Mouse (Mus musculus) hindbrain, embryonic 15.5 days (tissue): ENCODE data around the gene Rsrp1. TPM values are rescaled to one million over a fixed set of nuclear protein-coding genes. Genes with fewer than 3 reads are reported as not detected.

ENCODE experiments used
- ATAC-seq: fragments of 200-750 bp; cut with Nextera tagmentation; 2 replicates; pipeline ENCODE4 v1.8.0; 2017; ENCODE audit warnings: low read depth, moderate number of reproducible peaks, moderate TSS enrichment; ENCODE audit not compliant: low FRiP score
- H3K27ac ChIP-seq: fragments of 300-500 bp; sonication (generic); replicated peaks from 2 replicates; pipeline ENCODE4 v1.5.1; 2015; ENCODE audit warnings: mild to moderate bottlenecking, inconsistent platforms
- H3K27me3 ChIP-seq: fragments of 300-500 bp; sonication (generic); 2 replicates; pipeline ENCODE4 v1.6.1; 2015; ENCODE audit warnings: control low read depth, inconsistent platforms
- H3K36me3 ChIP-seq: fragments of 300-500 bp; sonication (generic); 2 replicates; pipeline ENCODE4 v1.6.1; 2015; ENCODE audit warnings: control low read depth, inconsistent platforms
- H3K4me1 ChIP-seq: fragments of 300-500 bp; sonication (generic); replicated peaks from 2 replicates; pipeline ENCODE4 v1.6.1; 2015; ENCODE audit warnings: control low read depth, inconsistent platforms
- H3K4me2 ChIP-seq: fragments of 300-500 bp; sonication (generic); 2 replicates; pipeline ENCODE4 v1.6.1; 2015; ENCODE audit warnings: moderate library complexity, mild to moderate bottlenecking, inconsistent platforms
- H3K4me3 ChIP-seq: fragments of 300-500 bp; sonication (generic); 2 replicates; pipeline ENCODE4 v1.5.1; 2015; ENCODE audit warnings: mild to moderate bottlenecking, inconsistent platforms
- H3K9ac ChIP-seq: fragments of 300-500 bp; sonication (generic); 2 replicates; pipeline ENCODE4 v1.6.1; 2015; ENCODE audit warnings: inconsistent platforms
- H3K9me3 ChIP-seq: fragments of 300-500 bp; sonication (generic); 2 replicates; pipeline ENCODE4 v1.6.1; 2016; ENCODE audit warnings: control low read depth, inconsistent platforms
- WGBS: fragments of 180-500 bp; shearing (Covaris S2); methylation state at CpG from one replicate; pipeline ENCODE4 v1.1.7; 2015; 5-methylcytosine and 5-hydroxymethylcytosine counted together
- polyA plus RNA-seq: library from polyadenylated mRNA; unstranded; fragments of >200 nt; fragmentation: Nextera tagmentation; extraction: Ambion mirVana; gene quantifications from 2 replicates; pipeline ENCODE4 v1.2.1, GENCODE M21; 2015

Gene Rsrp1
- polyA plus RNA-seq, 1 experiment from 2014 or later = 465 TPM

DNA sequence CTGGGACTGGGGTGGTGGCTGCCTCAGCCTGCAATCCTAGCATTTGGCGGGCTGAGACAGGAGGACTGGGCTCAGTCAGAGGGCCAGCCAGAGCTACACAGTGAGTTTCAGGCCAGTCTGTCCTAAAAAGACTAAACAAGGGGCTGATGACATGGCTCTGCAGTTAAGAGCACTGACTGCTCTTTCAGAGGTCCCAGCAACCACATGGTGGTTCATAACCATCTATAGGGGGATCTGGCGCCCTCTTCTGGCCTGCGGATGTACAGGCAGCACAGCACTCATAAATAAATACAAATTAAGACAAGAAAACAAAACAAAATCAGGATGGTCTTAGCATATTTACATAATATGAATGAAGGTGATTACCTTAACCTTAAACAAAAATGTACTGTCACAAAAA, 10.0 kb upstream of the Rsrp1 start:
- WGBS = 25% methylated on average over 3 of the region's 3 CpGs
- ATAC-seq = no peak
- no peaks in the 10 kb centered on the region for H3K27me3 ChIP-seq
- H3K9ac ChIP-seq = peak overlapping the region; percentile 68; the same call in 1 of the 2 replicates
- no peak overlapping the region for H3K27ac ChIP-seq
- peaks cover 11% of the 10 kb centered on the region for H3K36me3 ChIP-seq
- peaks cover 21% of the 10 kb centered on the region for H3K4me1 ChIP-seq
- H3K9me3 ChIP-seq = no peaks in the 10 kb centered on the region
- H3K4me2 ChIP-seq = peak overlapping the region; percentile 73
- peak overlapping the region; percentile 60 for H3K4me3 ChIP-seq

DNA sequence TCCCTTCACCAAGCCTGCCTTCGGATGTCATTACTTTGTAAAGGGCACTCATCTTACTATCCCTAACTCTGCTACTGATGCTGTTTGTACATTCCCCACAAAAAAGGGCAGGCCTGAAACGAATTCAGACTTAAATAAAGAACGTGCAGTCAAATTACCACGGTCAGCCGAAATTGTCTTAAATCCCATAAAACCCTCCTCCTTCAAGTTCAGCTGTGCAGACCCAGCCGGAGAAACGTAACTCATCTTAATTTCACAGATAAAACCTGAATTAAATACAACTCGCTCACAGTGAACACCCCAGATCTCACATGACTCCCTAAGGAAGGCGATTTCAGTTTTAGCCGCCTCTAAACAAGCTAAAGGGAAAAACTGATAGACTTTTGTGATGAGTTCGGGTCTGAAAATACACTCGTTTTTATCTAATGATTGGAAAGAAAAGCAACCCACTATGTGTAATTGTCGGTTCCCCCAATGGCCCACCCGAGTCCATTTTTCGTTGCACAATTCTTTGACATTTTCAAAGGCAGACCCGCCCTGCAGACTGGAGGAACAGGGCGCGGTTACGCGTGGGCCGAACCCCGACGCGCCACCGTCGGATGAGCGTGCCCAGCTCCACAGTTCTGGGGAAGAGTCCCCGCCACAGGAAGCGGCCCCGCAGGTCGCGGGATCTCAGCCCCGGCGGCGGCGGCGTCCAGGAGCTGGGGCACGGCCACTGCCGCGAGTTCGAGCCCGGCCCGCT, 9.1 kb upstream of the Rsrp1 start:
- peaks cover 4% of the 10 kb centered on the region for H3K36me3 ChIP-seq
- H3K27ac ChIP-seq = peak overlapping the region; percentile 84
- H3K9ac ChIP-seq = peak overlapping the region; percentile 68
- H3K9me3 ChIP-seq = no peaks in the 10 kb centered on the region
- 2% methylated on average over 43 of the region's 43 CpGs for WGBS
- peak overlapping the region; percentile 60 for H3K4me3 ChIP-seq
- H3K4me2 ChIP-seq = peak overlapping the region; percentile 73
- peaks cover 21% of the 10 kb centered on the region for H3K4me1 ChIP-seq
- no peaks in the 10 kb centered on the region for H3K27me3 ChIP-seq
- ATAC-seq = peak; percentile 72

DNA sequence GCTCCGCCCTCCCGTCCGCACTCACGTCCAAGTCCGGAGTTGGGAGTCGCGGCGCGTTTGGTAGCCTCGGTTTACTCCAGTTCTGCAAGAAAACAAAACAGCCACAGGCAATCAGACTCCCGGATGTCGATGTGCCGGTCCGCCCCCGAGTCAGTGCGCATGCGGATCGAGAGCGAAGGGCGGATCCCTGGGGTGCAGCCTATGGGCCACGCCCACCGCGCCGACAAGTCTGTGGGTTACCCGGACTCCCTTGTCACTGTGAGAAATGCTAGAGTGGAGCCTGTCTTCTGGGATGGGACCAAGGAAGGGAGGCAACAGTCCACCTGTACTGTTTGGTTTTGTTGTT, 8.6 kb upstream of the Rsrp1 start, which contains the start of gene Tmem50a:
TSS of gene Tmem50a (minus strand) at position 161 of the 346 bp plus-strand sequence.
- Histone ChIP-seq H3K27ac (peak within 1 kb of the TSS; percentile 84), H3K9me3 (no peaks in the 10 kb centered on the region), H3K4me2 (peak within 1 kb of the TSS; percentile 73), H3K36me3 (no peaks in the 10 kb centered on the region; the same call in 1 of the 2 replicates), H3K27me3 (no peaks in the 10 kb centered on the region), H3K9ac (peak within 1 kb of the TSS; percentile 68), H3K4me3 (peak within 1 kb of the TSS; percentile 60), H3K4me1 (peaks cover 21% of the 10 kb centered on the region)
- ATAC-seq = peak; percentile 91
- under 1% methylated on average over 25 of the region's 25 CpGs for WGBS

DNA sequence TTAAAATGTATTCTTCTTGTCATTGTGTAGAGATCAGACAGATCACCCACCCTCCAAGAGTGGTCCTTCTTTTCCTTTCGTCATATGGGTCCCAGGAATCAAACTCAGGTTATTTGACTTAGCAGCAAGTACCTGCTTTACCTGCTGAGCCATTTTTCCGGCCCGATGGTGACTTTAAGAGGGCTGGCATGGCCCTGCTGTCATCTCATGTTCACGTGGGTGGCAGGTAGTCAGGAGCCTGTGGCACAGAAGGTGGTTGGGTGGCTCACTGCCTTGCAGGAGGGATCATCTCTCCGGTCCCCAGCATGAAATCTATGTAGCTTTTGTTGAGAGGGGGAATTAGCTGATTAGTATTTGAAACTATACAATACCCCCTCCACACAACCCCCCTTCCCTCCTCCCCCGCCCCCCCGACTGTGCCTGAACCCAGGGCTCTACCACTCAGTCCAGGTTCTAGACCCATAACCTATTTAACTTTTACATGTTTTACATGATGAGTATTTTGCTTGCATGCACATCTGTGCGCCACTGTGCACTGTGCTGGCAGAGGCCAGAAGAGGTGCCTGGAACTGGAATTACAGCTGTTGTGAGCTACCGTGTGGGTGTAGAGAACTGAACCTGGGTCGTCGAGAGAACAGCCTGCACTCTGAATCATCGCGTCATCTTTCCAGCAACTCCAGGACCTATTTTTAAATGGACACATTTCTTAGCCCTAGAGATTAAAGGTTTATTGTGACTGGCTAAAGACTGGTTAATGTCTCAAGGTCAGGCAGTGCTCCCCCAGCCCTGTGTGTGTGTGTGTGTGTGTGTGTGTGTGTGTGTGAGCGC, 8.0 kb upstream of the Rsrp1 start:
- no peaks in the 10 kb centered on the region for H3K27me3 ChIP-seq
- WGBS = 58% methylated on average over 14 of the region's 14 CpGs
- peaks cover 21% of the 10 kb centered on the region for H3K4me1 ChIP-seq
- H3K27ac ChIP-seq = peak overlapping the region; percentile 84
- ATAC-seq = 0 out of 2 replicates have a peak, but pooled peaks have one; percentile 20
- no peaks in the 10 kb centered on the region for H3K9me3 ChIP-seq
- peak overlapping the region; percentile 68 for H3K9ac ChIP-seq
- peak overlapping the region; percentile 60 for H3K4me3 ChIP-seq
- peak overlapping the region; percentile 73 for H3K4me2 ChIP-seq
- H3K36me3 ChIP-seq = no peaks in the 10 kb centered on the region; the same call in 1 of the 2 replicates

DNA sequence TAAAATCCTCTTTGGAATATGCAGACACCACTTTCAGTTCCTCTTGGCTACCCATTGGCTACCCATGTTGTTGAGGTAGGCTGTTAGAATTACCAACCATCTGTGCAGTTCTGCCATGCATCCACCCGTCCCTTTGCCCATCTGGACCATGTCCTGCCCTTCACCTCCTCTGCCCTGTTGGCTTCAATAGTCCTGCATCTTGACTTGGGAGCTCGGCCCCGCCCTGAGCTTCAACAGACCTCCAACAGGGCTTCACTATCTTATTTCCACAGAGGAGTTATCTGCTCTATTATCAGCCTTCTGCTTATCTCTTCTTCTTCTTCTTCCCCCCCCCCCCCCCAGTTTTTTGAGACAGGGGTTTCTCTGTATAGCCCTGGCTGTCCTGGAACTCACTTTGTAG, 6.2 kb upstream of the Rsrp1 start:
- H3K4me2 ChIP-seq = no peak overlapping the region
- H3K4me3 ChIP-seq = no peak overlapping the region
- no peak overlapping the region for H3K9ac ChIP-seq
- H3K27me3 ChIP-seq = no peaks in the 10 kb centered on the region
- no peaks in the 10 kb centered on the region for H3K36me3 ChIP-seq
- H3K9me3 ChIP-seq = no peaks in the 10 kb centered on the region
- 77% methylated on average over 3 of the region's 3 CpGs for WGBS
- H3K4me1 ChIP-seq = peaks cover 22% of the 10 kb centered on the region
- no peak for ATAC-seq
- no peak overlapping the region for H3K27ac ChIP-seq

DNA sequence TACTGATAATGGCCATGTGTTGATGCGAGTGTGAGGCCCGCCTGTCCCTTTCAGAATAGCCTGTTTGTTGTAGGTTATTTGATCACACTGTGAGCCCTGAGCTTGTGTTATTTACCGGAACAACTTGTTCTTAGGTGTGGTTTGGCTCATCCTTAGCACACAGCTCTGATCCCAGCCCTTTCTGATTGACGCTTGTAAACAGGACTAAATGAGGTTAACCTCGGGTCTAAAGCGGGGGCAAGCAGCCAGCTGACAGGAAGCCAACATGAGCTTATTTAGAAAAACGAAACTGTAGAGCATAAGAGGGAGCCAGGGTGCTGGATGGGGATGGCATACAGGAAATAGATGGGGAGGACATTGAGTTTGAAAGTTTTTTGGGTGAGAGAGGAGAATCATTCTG, 5.0 kb upstream of the Rsrp1 start:
- Histone ChIP-seq H3K4me2 (no peak overlapping the region), H3K27me3 (no peaks in the 10 kb centered on the region), H3K9ac (no peak overlapping the region), H3K4me3 (no peak overlapping the region), H3K36me3 (no peaks in the 10 kb centered on the region), H3K27ac (no peak overlapping the region), H3K4me1 (peaks cover 21% of the 10 kb centered on the region), H3K9me3 (no peaks in the 10 kb centered on the region)
- ATAC-seq = no peak
- whole genome bisulfite sequencing = 70% methylated on average over 7 of the region's 7 CpGs

DNA sequence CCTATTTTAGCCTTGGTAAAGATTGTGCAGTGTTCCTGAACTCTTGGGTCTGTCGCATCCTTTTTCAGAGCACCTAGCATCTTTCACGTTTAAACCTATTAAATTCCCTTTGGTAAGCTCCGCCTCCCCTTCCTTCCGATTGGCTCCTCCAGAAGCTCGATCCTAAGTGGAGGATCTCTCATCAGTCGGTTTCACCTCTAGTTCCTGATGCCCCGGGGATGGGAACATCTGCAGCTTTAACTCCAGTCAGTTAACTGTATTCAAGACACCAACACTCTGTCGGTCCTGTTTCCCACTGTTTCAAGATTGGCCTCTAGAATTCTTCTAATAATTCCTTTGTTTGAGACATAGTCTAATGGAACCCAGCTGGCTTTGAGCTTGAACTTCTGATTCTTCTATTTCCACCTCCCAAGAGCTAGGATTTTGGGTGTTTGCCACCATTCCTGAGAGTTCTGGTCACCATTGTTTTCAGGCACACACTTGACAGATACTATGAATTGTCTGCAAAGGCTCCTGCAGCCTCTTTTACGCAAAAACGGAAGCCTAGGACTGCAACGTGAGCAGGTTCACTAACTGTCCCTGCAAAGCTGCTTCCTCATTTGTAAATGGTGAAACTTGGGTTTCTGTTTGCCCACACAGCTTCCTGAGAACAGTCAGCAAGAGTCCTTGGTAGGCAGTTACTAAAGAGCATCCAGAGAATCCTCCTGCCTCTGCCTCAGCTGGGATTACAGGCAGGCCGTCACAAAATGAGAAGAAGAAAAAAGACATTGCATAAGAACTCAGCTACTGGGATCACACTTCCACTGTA, 3.5 kb upstream of the Rsrp1 start:
- Histone ChIP-seq H3K9me3 (no peaks in the 10 kb centered on the region), H3K4me3 (no peak overlapping the region), H3K27me3 (no peaks in the 10 kb centered on the region), H3K4me2 (no peak overlapping the region), H3K36me3 (no peaks in the 10 kb centered on the region), H3K27ac (no peak overlapping the region), H3K9ac (no peak overlapping the region), H3K4me1 (peaks cover 17% of the 10 kb centered on the region)
- WGBS = 39% methylated on average over 12 of the region's 12 CpGs
- no peak for ATAC-seq

DNA sequence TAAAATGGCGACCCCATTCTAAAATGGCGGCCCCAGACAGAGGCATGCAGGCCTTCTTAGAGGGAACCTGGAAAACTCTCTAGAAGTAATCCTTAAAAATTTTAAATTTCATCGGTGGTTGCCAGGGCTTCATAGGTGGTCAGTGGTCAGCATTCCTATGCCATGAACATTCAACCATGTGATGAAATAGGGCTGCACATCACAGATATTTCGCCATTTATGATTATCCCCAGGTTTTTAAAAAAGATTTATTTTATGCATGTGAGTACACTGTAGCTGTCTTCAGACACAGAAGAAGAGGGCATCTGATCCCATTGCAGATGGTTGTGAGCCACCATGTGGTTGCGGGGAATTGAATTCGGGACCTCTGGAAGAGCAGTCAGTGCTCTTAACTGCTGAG, 2.8 kb upstream of the Rsrp1 start:
- peaks cover 18% of the 10 kb centered on the region for H3K4me1 ChIP-seq
- H3K9ac ChIP-seq = no peak overlapping the region
- H3K4me3 ChIP-seq = no peak overlapping the region
- no peak overlapping the region for H3K4me2 ChIP-seq
- H3K36me3 ChIP-seq = peaks cover 5% of the 10 kb centered on the region
- ATAC-seq = no peak
- no peaks in the 10 kb centered on the region for H3K27me3 ChIP-seq
- no peak overlapping the region for H3K27ac ChIP-seq
- WGBS = 99% methylated on average over 6 of the region's 6 CpGs
- no peaks in the 10 kb centered on the region for H3K9me3 ChIP-seq

DNA sequence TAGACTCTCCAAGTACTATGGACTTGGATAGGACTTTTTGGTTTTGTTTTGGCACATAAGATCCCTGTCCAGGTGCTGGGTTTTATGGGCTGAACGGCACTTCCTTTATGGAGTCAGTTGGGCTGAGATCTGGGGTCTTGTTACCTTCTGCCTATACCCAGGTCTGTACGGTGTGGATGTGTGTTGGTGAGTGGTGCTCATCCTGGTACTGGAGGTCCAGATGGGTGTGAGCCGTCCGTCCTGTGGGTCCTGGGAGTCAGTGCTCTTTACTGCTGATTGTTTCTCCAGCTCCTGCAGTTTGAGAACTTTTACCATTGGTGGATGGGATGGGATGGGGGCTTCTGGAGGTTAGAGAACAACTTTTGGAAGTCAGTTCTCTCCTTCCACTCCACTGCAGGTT, 1.7 kb upstream of the Rsrp1 start:
- Histone ChIP-seq H3K4me1 (peaks cover 26% of the 10 kb centered on the region), H3K9me3 (no peaks in the 10 kb centered on the region), H3K4me3 (no peak overlapping the region), H3K36me3 (peaks cover 15% of the 10 kb centered on the region), H3K27ac (no peak overlapping the region), H3K4me2 (no peak overlapping the region), H3K27me3 (no peaks in the 10 kb centered on the region), H3K9ac (no peak overlapping the region)
- ATAC-seq = no peak
- 98% methylated on average over 4 of the region's 4 CpGs for WGBS

DNA sequence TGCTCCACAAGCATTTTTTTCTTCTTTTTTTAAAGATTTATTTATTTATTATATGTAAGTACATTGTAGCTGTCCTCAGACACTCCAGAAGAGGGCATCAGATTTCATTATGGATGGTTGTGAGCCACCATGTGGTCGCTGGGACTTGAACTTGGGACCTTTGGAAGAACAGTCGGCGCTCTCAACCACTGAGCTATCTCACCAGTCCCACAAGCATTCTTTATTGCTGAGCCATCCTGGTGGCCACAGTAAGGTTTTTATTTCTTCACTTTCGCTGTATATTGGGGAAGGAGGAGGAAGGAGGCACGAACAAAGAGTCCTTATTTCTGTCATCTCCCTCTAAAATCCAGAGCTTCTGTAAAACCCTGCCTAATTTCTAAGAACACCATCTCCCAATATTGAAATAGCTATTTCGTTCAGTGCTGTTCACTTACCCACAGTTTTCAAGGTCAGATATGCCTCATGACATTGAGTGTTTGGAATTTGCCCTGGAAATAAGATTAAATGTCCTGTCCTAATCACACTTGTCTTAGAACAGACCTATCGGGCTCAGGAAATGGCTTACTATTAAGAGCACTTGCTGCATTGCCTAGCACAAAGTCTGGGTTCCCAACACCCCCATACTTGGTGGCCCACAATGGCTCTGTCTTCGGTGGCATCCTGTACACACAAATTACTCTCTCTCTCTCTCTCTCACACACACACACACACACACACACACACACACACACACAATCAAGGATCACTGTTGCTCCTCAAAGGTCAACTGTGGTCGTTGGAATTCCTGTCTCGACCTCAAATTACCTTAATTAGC, 1.1 kb upstream of the Rsrp1 start:
- WGBS = 60% methylated on average over 10 of the region's 10 CpGs
- peaks cover 27% of the 10 kb centered on the region for H3K4me1 ChIP-seq
- H3K9me3 ChIP-seq = no peaks in the 10 kb centered on the region
- H3K36me3 ChIP-seq = peaks cover 20% of the 10 kb centered on the region
- ATAC-seq = no peak
- H3K4me3 ChIP-seq = peak overlapping the region; percentile 82
- H3K27me3 ChIP-seq = no peaks in the 10 kb centered on the region
- peak overlapping the region; percentile 96 for H3K27ac ChIP-seq
- peak overlapping the region; percentile 76 for H3K9ac ChIP-seq
- H3K4me2 ChIP-seq = peak overlapping the region; percentile 71

DNA sequence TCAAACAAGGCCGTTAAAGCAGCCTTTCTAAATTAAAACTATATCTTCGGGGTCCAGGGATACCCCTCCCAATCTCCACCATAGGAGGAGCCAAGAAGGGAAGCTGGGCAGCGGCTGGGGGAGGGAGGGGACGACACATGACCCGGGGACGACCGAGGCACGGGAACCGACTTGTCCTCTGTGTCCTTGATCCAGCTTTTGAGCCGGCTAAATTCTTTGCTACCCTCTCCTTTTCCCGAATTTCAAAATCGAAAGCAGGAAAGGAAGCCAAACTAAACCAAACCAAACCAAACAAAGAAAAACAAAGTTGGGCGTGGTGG, 507 bp upstream of the Rsrp1 start:
- peak overlapping the region; percentile 76 for H3K9ac ChIP-seq
- H3K27me3 ChIP-seq = no peaks in the 10 kb centered on the region
- no peaks in the 10 kb centered on the region for H3K9me3 ChIP-seq
- peak overlapping the region; percentile 71 for H3K4me2 ChIP-seq
- H3K27ac ChIP-seq = peak overlapping the region; percentile 96
- H3K4me3 ChIP-seq = peak overlapping the region; percentile 82
- ATAC-seq = peak; percentile 50; the same call in 1 of the 2 replicates
- H3K36me3 ChIP-seq = peaks cover 26% of the 10 kb centered on the region
- under 1% methylated on average over 13 of the region's 13 CpGs for WGBS
- peaks cover 29% of the 10 kb centered on the region for H3K4me1 ChIP-seq
